Mouse (Mus musculus) bone marrow, adult 2 months (tissue): Measurements from ENCODE around the gene Psmb5.

ENCODE experiments used
- CTCF ChIP-seq: fragments of 200-500 bp; IDR thresholded peaks from 2 replicates; pipeline ENCODE4 v1.5.1; 2011; ENCODE audit warnings: low read length, control low read depth; ENCODE audit not compliant: control insufficient read depth, insufficient read depth
- POLR2A ChIP-seq: fragments of 200-500 bp; IDR thresholded peaks from 2 replicates; pipeline ENCODE4 v1.6.1; 2011; ENCODE audit warnings: low read depth, mild to moderate bottlenecking, control low read depth, low read length, borderline replicate concordance; ENCODE audit not compliant: control insufficient read depth

DNA sequence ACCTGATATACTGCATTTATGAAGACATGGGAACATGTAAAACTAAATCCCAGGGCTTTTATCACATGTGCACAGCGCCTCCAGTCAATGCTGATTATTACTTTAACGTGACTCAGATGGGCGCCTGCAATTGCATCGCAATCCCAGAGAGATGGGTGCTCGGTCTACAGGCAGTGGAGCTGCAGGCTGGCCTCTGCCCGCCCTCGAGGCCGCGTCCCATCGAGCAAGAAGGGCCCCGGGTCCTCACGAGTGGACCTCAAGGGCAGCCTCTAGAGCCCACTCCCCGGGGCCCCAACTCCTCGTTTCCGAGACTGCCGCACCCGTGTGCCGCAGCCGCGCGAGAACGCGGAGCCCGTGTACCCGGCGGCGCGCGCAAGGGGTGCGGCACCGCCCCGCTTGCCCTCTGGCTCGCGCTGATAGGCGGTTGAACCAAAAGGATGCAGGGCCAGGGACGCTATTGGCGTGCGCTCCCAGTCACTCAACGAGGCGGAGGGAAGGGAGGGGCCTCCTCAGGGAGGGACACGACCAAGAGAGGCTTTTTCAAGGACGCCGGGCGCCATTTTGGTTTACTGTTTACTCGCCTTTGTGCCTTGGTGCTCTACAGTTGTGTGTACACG is 14.7 kb downstream of the Psmb5 start:
- TF ChIP-seq CTCF = no peak
- peak; percentile 75; the same call in 1 of the 2 replicates for TF ChIP-seq POLR2A
